Mouse (Mus musculus) gastrocnemius, adult 2 months (tissue): ENCODE results near the gene Abl1. TPM values are rescaled to one million over a fixed set of nuclear protein-coding genes. Genes with fewer than 3 reads are reported as not detected.

ENCODE experiments used
- DNase-seq: peaks from one replicate; pipeline ENCODE4 v3.0.0; 2022
- H3K27ac ChIP-seq: fragments of 200-600 bp; 2 replicates; pipeline ENCODE4 v1.8.1; 2022; ENCODE audit warnings: mild to moderate bottlenecking
- H3K4me3 ChIP-seq: fragments of 200-600 bp; 2 replicates; pipeline ENCODE4 v1.8.1; 2022; ENCODE audit warnings: mild to moderate bottlenecking, moderate library complexity
- CTCF ChIP-seq: fragments of 200-600 bp; IDR thresholded peaks from 2 replicates; pipeline ENCODE4 v1.8.1; 2022; ENCODE audit warnings: antibody characterized with exemption, mild to moderate bottlenecking, moderate library complexity
- intact Hi-C: fragments of 180-260 bp; cut with DNase I; formaldehyde crosslinking; loops from one replicate; pipeline ENCODE4 v1.15.1; 2025
- total RNA-seq, 2 experiments: library from RNA; stranded (reverse); gene quantifications; 2 replicates each; pipeline ENCODE4 v1.2.3; 2021

Gene Abl1
- total RNA-seq, 2 experiments from 2014 or later: 23.0 to 25.4 TPM

DNA sequence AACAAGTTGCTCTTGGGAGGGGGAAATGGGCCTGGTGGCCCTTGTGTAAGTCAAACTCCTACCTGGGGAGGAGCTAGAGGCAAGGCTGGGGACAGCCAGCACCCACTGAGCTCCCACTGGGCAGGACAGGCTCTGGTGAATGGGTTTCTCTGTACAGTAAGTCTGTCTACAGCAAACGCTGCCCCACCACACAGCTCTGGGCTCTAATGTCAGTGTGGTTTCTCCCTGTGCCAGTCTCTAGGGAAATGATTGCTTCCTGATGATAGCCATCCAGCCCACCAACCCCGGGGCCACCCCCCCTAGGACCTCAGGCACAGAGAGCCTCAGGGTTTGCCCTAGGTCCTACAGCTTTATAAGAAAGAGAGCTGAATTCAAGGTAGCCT lies 121.2 kb downstream of the Abl1 start:
- DNase-seq: no peak
- no peak for TF ChIP-seq CTCF
- intact Hi-C loops: no loop called here
- H3K4me3 ChIP-seq: no peak overlapping the region
- no peak overlapping the region for H3K27ac ChIP-seq

DNA sequence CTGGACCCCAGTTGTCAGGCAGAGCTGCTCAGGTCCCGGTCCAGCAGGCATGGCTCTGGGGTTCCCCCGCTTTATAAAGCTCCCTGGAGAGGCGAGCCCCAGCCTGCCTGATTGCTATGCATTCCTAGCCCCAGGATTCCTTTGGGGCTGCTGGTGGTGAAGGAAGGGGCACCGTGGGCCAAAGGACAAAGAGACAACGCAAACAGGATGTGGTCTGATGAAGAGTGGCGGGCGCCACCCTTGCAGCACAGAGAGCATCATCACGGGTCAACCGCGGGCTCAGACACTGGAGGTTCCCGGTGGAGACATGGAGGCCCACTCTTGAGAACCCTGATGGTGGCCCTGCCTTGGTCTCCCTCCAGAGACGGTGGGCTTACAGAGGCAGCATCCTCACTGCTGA lies 122.3 kb downstream of the Abl1 start, which contains the start of gene Qrfp:
Qrfp (minus strand) TSS at position 137 of the 400 bp plus-strand sequence.
- Histone ChIP-seq H3K4me3 (no peak within 1 kb of the TSS), H3K27ac (no peak within 1 kb of the TSS)
- intact Hi-C loops: no loop called here
- TF ChIP-seq CTCF: no peak
- DNase-seq: no peak

DNA sequence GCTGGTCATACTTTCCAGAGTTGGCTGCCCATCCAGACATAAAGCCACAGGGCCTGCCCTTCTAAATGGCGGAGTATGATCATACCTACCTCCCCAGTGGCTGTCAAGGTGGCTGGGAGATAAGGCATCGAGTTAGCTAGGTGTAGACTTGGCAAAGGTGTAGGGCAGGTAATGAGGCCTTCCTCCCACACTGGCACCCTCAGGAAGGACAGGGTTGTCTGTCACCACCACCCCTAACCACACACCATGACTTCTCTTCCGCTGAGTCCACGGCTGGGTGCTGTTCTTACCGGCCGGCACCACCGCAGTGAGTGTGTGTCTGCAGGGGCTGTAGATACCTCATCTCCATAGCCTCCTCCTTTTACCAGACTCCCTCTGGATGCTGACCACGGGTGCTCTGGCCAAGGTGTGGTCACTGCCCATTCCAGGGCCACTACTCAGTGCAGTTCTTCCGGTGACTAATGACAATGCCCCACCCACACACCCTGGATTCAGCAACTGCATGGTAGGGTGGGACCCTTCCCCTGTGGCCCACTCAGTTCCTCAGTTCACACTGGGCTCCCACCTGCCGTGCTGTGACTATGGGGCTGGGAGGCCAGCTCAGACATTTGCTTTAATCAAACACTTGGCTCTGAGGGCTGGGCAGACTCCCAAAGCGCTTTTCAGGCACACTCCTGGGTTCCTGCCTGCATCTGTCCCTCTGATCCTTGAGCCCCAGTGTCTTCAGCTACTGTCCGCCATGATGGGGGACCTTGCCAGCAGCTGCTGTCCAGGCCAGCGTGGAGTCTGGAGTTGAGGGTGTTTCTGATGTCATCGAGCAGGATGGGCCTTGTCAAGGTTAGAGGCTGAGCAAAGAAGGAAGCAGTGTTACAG lies 123.1 kb downstream of the Abl1 start:
- DNase-seq: no peak
- Histone ChIP-seq H3K27ac (no peak overlapping the region), H3K4me3 (no peak overlapping the region)
- TF ChIP-seq CTCF: no peak
- intact Hi-C loops: no loop called here

DNA sequence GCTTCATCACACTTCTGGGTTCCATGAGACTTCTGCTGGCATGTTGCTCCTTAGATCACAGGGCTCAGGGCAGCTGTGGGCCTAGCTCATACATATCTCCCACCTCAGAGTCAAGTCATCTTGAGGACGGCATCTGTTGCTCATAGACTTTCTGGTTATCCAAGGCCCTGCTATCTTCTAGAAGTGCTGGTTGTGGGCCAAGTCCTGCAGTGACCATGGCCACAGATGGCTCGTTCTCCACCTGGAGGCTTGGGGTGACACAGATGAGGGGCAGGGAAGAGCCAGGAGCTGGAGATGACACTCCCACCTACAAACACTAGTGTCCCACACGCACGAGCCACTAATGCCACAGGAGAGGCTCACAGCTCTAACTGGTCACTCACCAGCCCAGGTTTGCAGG lies 125.5 kb downstream of the Abl1 start:
- Histone ChIP-seq H3K27ac (no peak overlapping the region), H3K4me3 (no peak overlapping the region)
- intact Hi-C loops: loop anchor here (2.0 kb wide), 1 partner anchor 71 kb away; no protein-coding TSS in a partner anchor
- DNase-seq: no peak
- TF ChIP-seq CTCF: no peak

DNA sequence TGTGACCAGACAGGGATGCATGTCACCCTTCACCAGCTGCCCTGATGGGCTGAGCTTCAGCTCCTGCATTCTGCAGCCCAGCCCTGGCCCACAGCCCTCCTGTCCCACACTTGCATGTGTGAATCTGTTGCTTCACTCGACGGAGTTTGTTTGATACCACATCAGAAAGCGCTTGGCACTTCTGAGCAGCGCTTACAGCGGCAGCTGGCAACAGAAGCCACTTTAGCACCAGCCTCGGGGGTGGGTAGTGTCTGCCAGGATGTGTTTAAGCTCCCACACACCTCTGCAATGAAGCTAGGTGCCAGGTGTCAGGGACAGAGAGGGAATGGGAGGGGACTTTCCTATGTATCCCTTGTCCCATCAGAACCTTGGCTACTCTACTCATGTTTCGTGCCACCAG lies 126.5 kb downstream of the Abl1 start:
- TF ChIP-seq CTCF: no peak
- H3K4me3 ChIP-seq: no peak overlapping the region
- no peak for DNase-seq
- intact Hi-C loops: loop anchor here (1.0 to 2.0 kb wide), 2 partner anchors 70 to 101 kb away; no protein-coding TSS in a partner anchor
- no peak overlapping the region for H3K27ac ChIP-seq

DNA sequence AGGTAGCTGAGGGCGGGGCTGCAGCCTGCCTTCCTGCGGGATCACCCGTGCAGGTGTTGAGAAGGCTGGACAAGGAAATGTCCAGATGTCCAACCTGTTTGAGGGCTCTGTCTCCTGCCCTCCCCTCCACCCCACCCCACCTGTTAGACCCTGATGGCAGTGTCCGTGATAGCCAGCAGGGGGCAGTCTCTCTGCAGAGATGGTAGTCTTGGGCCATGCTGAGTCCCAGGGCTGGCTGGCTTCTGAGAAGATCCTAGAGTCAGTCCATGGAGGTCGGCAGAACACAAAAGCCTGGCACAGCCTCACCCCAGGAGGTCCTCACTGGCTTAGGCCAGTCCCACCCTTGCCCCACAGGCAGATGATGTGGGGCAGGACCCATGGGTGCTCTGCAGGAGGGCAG lies 127.2 kb downstream of the Abl1 start:
- peak; percentile 72 for TF ChIP-seq CTCF
- intact Hi-C loops: loop anchor here (1.0 to 2.0 kb wide), 2 partner anchors 69 to 100 kb away; no protein-coding TSS in a partner anchor
- no peak overlapping the region for H3K4me3 ChIP-seq

DNA sequence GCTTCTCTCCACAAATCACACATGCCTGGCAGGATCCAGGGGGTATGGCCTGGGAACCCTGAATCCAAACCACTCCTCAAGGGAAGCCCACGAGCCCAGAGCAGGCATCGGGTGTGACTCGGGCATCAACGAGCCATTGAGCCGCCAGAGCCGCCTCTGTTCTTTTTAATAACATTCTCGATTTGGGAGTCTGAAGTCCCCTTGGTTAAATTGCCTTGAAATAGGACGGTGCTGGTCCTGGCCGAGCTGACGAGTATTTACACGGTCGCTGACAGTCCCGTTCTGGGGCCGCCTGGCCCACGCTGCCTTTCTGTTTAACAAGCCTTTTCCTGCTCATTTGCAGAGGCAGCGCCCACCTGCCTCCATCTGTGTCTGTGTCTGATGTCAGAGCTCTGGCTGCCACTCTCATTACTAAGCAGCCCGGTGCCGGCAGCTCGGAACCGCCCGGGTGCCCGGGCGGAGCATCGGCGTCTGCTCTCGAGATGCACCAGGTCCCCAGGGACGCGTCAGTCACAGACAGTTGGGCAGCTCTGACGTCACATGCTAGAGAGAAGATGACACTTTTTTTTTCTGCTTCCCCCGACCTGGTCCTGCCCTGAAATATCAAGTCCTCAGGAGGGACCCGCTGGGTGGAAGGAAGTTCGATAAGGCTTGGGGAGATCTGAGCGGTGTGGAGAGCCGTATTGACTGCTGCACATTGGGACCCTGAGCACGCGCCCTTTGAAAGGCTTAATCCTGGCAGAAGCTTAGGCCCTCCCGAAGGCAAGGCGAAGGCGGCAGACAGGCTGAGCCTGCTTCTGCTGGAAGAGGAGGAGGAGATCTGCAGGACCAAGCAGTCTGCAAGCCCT lies 134.6 kb downstream of the Abl1 start:
- Histone ChIP-seq H3K4me3 (peak overlapping the region; percentile 48), H3K27ac (no peak overlapping the region)
- no peak for TF ChIP-seq CTCF
- DNase-seq: no peak
- intact Hi-C loops: no loop called here

More for the DNA sequence above, 127.2 kb downstream of the Abl1 start:
- DNase-seq: peak; percentile 79
- no peak overlapping the region for H3K27ac ChIP-seq

DNA sequence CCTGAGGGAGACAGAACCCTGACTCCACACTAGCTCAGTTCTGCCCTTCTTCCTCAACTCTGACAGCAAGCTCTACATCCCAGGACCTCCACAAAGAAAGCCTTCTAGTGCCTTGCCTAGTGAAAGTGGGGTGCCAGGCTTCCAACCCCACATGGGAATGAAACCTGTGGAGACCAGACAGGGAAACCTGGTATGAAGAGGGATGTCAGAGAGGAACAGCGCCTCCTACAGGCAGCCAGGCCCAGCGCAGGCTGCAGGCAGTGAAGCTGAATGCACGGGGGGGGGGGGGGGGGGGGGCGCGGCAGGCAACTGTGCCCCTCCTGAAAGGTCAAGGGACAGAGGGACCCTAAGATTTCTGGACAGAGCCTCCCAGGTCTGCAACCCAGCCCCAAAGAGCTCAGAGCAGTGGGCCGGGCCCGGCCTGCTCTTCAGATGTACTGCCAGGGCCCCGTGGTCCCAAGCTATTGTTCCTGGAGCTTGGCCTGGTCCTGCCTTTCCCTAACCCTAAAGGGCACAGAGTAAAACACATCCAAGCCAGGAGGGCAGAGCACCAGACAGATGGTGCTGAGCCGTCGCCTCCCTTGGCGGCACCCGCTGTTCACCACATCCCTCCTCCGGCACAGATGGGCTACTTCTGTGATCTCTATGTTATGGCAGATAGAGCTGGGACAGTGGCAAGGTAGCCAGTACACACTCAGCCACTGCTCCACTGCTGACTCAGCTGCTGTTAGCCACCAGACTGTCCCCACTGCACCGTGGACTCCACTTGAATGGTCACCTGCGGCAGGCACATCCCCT lies 136.0 kb downstream of the Abl1 start:
- peak; percentile 63 for TF ChIP-seq CTCF
- Histone ChIP-seq H3K27ac (no peak overlapping the region), H3K4me3 (no peak overlapping the region)
- intact Hi-C loops: no loop called here
- peak; percentile 54 for DNase-seq

DNA sequence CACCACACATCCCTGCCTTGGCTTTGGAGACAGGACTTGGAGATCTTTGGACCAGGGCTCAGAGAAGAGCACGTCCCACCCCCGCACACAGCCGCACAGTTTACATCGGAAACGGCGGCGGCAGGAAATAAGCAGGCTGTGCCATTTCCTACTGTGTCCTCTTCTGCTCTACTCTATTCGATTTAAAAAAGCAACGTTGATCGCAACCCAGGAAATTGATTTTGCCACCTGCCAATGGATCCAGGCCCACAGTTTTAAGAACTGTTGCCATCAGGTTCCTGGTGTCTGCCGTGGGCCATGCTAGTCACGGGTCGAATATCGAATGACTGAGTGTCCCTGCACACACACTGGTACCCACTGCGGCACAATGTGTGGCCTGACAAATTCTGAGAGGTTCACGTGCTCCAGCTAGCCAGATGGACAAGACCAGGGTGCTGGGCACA lies 137.3 kb downstream of the Abl1 start:
- no peak for DNase-seq
- Histone ChIP-seq H3K27ac (no peak overlapping the region), H3K4me3 (no peak overlapping the region)
- intact Hi-C loops: no loop called here
- TF ChIP-seq CTCF: no peak

DNA sequence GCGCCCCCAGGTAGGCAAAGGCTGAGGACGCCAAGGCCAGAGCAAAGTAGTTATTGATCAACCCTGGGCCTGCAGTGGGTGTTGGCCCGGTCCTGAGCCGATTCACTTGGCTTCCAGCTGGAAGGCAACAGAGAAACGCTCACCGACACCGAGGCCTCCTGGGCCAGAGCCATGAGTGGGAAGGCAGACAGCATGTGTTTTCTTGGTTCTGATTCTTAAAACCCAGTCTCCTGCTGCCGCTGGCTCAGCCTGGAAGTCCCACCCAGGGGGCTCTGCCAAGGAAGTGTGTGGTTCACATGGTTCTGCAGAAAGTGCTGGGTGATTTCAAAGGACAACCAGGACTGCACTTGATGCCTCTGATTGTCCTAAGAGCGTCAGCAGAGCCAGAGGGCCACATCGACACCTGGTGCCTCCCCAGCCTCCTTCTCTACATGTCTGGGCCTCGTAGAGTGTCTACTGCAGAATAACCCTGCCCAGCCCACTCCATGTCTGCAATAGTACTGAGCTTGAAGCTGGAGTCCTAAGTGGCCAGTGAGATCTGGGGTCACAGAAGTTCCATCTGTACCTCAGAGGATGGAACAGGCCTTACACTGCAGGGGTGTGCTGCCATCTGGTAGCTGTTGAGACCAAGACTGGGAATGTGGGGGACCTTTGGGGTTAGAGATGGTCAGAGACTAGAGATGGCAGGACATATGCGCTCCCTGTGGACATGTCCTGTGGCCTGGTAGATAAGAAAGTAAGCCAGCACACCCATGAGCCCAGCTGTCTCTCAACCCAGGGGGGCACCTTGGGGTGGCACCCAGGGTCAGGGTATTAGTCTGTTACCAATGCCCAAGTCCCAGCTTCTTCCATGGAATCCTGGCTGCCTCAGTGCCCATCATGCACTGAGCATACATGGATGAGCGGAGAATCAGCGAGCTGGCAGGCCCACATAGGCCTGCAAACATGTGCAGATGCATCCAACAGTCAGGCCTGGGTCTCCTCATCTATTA lies 138.2 kb downstream of the Abl1 start:
- intact Hi-C loops: no loop called here

DNA sequence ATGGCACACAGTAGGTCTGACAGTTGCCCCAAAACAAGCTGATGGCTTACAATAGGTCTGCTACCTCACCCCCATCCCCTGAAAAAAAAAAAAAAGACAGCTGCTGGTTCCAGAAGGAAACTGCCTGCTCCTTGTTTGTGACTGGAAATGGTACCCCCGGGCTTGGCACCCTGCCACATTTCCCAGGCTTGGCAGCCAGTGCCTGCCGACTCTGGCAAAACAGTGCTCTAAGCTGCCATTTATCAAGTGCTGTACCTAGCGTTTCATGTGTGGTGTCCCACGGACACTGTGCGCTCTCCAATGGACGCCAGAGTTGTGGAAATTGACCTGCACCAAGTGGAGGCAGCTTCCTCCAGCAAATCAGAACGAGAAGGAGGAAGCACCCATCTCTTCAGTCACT lies 139.7 kb downstream of the Abl1 start:
- intact Hi-C loops: no loop called here
- no peak for TF ChIP-seq CTCF
- H3K4me3 ChIP-seq: no peak overlapping the region
- no peak for DNase-seq
- no peak overlapping the region for H3K27ac ChIP-seq

More for the DNA sequence above, 138.2 kb downstream of the Abl1 start:
- H3K4me3 ChIP-seq: no peak overlapping the region
- TF ChIP-seq CTCF: no peak
- peak; percentile 49 for DNase-seq
- no peak overlapping the region for H3K27ac ChIP-seq
